Mouse (Mus musculus) NIH3T3 (cell line): ENCODE measurements around the gene Il1f9.
"Not testable (repeated sequence)": the region's sequence is repeated elsewhere in the genome, so short reads cannot be mapped to it uniquely, and the experiment has no call there.

Experiments
- DNase-seq: peaks from one replicate; pipeline ENCODE4 v3.0.0-alpha.2; 2012; ENCODE audit warnings: low read depth

Gene Il1f9

GRCm38 (mm10) chr2:24186176-24186575, at the start of gene Il1f9:
Il1f9 (plus strand) TSS chr2:24186476.
- DNase-seq, result no peak

DNA sequence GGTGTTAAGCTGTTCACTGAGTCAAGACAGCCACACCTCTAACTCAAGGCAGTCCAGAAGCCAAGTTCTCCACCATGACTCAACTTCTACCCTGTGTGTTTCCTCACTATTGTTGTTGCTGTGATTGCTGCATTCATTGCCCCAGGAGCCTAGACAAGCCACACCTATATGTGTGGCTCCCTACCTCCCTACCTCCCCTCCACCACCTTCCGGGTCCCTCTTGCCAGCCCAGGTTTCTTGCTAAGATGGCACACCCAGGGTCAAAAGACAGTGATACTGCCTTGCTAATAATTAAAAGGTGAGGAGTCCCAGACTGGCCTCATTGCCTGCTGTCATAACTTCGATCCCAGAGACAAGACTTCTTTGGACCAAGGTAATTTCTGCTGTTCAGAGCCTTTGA, 33.4 kb upstream of the Il1f9 start, which contains the start of gene Il1f8:
Il1f8 (plus strand) TSS at position 301 of the 400 bp plus-strand sequence.
- DNase-seq, result no peak

DNA sequence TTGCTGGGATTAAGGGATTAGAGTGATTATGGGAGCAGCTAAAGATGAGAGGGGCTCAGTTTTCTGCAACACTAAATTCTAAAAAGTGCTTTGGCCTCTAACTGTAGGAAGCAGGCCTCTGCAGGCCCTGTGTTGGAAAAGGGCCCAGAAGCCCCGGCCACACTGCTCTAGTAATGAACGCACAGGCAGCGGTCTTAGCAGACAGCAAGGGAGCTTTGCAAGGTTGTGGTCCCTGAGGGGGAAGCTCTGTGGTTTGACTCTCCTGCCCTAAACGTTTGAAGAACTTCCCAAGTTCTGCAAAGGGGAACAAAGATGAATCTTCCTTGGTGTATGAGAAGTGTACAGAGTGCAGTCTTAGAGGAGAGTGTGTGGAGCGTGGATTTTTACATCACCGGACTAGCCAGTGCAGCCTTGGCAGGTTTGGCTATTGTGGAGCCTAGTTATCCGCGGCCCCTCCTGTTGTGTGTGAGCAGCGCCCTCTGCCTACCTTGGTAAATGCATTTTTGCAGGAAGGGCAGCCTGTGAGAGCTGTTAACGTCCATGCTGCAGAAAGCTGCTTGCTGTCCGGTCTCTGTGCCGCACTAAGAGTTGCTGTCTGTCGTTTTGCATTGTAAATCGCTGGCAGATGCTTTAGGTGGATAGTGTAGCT, 4.5 kb upstream of the Il1f9 start:
- not testable (repeated sequence) for DNase-seq

DNA sequence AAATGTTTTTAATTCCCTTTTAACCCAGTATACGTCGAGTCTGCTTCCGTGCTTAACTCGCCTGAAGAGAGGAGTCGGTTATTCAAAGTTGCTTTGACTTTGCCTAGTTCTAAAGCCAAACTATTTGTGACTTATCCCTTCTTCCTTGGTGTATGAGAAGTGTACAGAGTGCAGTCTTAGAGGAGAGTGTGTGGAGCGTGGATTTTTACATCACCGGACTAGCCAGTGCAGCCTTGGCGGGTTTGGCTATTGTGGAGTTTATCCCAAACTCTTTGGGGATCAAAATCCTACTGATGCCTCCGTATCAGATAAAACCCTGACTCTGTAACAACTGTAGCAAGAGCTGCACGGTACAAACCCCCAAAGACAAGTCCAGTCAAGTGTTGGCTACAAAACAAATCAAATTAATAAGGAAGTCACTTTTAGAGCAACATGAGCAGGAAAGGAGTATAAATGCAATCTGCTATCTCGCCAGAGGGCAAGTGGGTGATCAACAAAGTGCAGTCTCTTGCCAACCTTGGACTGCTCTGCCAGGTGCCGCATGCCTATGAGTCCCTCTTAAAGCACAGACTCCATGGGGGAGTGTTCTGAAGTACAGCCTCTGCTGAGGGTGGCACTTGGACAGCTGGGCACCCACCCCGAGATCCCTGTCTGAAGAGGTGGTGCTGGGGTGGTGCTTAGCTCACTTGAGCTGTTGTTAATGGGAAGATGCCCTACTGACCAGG, 3.7 kb upstream of the Il1f9 start:
- DNase-seq, result not testable (repeated sequence)

DNA sequence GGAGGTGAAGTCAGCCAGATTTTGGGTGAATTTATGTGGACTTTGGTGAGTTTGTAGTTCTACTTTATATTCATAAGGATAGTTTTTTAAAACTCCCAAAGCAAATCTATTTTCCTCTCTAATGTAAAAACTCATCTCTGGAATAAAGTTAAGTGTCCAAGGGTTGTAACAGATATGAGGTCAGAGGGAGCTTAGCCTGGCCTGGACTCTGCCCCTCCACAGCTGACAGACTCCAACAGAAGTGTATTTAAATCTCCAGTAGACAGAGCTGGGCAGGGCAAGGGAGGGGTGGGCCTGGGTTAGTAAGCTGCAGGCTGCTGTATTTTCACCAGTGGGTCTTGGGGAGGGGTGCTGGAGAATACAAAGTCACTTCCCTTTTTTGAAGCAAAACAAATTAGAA, 2.2 kb upstream of the Il1f9 start:
- not testable (repeated sequence) for DNase-seq

GRCm38 (mm10) chr2:24187585-24187984, 1.3 kb downstream of the Il1f9 start:
- no peak for DNase-seq

- no peak for DNase-seq
These were observed 1.9 kb downstream of the Il1f9 start for GRCm38 (mm10) chr2:24188189-24188588.

GRCm38 (mm10) chr2:24215118-24215517, 28.8 kb downstream of the Il1f9 start, which contains the start of gene Il1f6:
Il1f6 (plus strand) TSS chr2:24215418.
- DNase-seq, result no peak

- DNase-seq, result no peak
These were observed 40.9 kb downstream of the Il1f9 start for GRCm38 (mm10) chr2:24227191-24227590.
